Mouse (Mus musculus) hindbrain, embryonic 12.5 days (tissue): ENCODE data around the gene Alk. TPM values are rescaled to one million over a fixed set of nuclear protein-coding genes. Genes with fewer than 3 reads are reported as not detected.

Experiments
- ATAC-seq: fragments of 200-750 bp; cut with Nextera tagmentation; 2 replicates; pipeline ENCODE4 v1.8.0; 2017; ENCODE audit warnings: moderate TSS enrichment; ENCODE audit not compliant: low FRiP score
- H3K27ac ChIP-seq: fragments of 300-500 bp; sonication (generic); 2 replicates; pipeline ENCODE4 v1.5.1; 2016; ENCODE audit warnings: mild to moderate bottlenecking
- H3K27me3 ChIP-seq: fragments of 300-500 bp; sonication (generic); 2 replicates; pipeline ENCODE4 v1.6.1; 2016; ENCODE audit warnings: mild to moderate bottlenecking
- H3K36me3 ChIP-seq: fragments of 300-500 bp; sonication (generic); 2 replicates; pipeline ENCODE4 v1.6.1; 2016; ENCODE audit warnings: mild to moderate bottlenecking
- H3K4me1 ChIP-seq: fragments of 300-500 bp; sonication (generic); 2 replicates; pipeline ENCODE4 v1.6.1; 2016
- H3K4me2 ChIP-seq: fragments of 300-500 bp; sonication (generic); replicated peaks from 2 replicates; pipeline ENCODE4 v1.6.1; 2016; ENCODE audit warnings: mild to moderate bottlenecking
- H3K4me3 ChIP-seq: fragments of 300-500 bp; sonication (generic); 2 replicates; pipeline ENCODE4 v1.5.1; 2016; ENCODE audit warnings: mild to moderate bottlenecking
- H3K9ac ChIP-seq: fragments of 300-500 bp; sonication (generic); 2 replicates; pipeline ENCODE4 v1.6.1; 2016; ENCODE audit warnings: mild to moderate bottlenecking, moderate library complexity
- H3K9me3 ChIP-seq: fragments of 300-500 bp; sonication (generic); replicated peaks from 2 replicates; pipeline ENCODE4 v1.6.1; 2016; ENCODE audit warnings: mild to moderate bottlenecking
- WGBS: fragments of 180-500 bp; shearing (Covaris S2); methylation state at CpG from one replicate; pipeline ENCODE4 v1.1.7; 2016; 5-methylcytosine and 5-hydroxymethylcytosine counted together
- polyA plus RNA-seq: library from polyadenylated mRNA; unstranded; fragments of >200 nt; fragmentation: Nextera tagmentation; extraction: Ambion mirVana; gene quantifications from 2 replicates; pipeline ENCODE4 v1.2.1, GENCODE M21; 2016

Alk gene
- polyA plus RNA-seq, 1 experiment from 2014 or later: 2.2 TPM

DNA sequence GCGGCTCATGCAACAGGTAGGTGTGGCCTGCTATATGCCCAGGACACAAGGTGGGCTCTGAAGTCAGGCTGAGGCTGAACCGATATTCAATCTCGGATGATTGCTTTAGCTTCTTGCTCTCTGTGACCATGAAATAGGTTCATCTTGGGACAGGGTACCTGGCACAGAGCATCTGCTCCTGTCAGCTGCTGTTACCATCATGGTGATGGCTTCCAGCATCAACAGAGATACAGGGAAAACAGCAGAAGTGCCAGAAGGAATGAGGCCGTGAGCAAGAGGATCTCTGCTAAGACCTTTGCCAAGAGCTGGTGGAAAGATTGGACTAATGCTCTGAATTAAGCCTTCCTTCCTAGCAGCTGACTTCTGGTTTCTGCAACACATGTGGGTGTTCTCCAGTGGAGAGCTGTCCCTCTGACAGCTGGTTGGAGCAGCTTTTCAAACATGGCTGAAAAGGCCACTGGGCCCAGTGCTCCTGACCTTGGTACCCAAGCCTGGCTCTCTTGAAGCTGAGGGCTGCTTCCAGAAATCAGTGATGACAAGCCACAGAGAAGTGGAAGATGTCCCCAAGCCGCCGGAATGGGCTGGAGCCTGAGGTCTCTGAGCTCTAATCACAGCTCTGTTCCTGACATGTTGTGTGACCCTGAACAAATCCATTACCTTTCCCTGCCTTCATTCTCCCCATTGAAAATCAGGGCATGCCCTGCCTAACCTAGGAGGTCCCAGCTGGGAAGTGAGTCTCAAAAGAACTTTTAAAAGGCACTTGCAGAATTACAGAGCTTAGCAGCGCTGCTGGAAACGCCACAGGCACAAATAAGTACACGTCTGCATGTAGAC, 615.5 kb downstream of the Alk start:
- Histone ChIP-seq H3K27ac (no peak overlapping the region), H3K9me3 (no peaks in the 10 kb centered on the region), H3K36me3 (no peaks in the 10 kb centered on the region), H3K9ac (no peak overlapping the region), H3K27me3 (no peaks in the 10 kb centered on the region; the same call in 1 of the 2 replicates), H3K4me2 (no peak overlapping the region), H3K4me3 (no peak overlapping the region), H3K4me1 (peaks cover 23% of the 10 kb centered on the region)
- ATAC-seq: no peak
- 53% methylated on average over 9 of the region's 9 CpGs for WGBS

- Histone ChIP-seq H3K9ac (no peak overlapping the region), H3K4me3 (no peak overlapping the region), H3K4me1 (peaks cover 23% of the 10 kb centered on the region), H3K36me3 (no peaks in the 10 kb centered on the region), H3K27ac (no peak overlapping the region), H3K9me3 (no peaks in the 10 kb centered on the region), H3K4me2 (no peak overlapping the region), H3K27me3 (no peaks in the 10 kb centered on the region; the same call in 1 of the 2 replicates)
- WGBS: 59% methylated on average over 8 of the region's 8 CpGs
- no peak for ATAC-seq
Observed at GRCm38 (mm10) chr17:71986998-71987397, 617.4 kb downstream of the Alk start.

- H3K27ac ChIP-seq: peak overlapping the region; percentile 40; the same call in 1 of the 2 replicates
- H3K36me3 ChIP-seq: no peaks in the 10 kb centered on the region
- H3K9me3 ChIP-seq: no peaks in the 10 kb centered on the region
- H3K27me3 ChIP-seq: no peaks in the 10 kb centered on the region; the same call in 1 of the 2 replicates
- WGBS: 57% methylated on average over 9 of the region's 9 CpGs
- H3K4me3 ChIP-seq: no peak overlapping the region
- ATAC-seq: peak; percentile 36; the same call in 1 of the 2 replicates
- peaks cover 26% of the 10 kb centered on the region for H3K4me1 ChIP-seq
- no peak overlapping the region for H3K9ac ChIP-seq
- no peak overlapping the region for H3K4me2 ChIP-seq
Observed at GRCm38 (mm10) chr17:71986456-71986855, 618.0 kb downstream of the Alk start.

- Histone ChIP-seq H3K27ac (peak overlapping the region; percentile 79), H3K27me3 (no peaks in the 10 kb centered on the region), H3K4me2 (no peak overlapping the region), H3K4me1 (peaks cover 18% of the 10 kb centered on the region), H3K9ac (no peak overlapping the region), H3K9me3 (no peaks in the 10 kb centered on the region), H3K36me3 (no peaks in the 10 kb centered on the region), H3K4me3 (no peak overlapping the region)
- WGBS: 38% methylated on average over 4 of the region's 4 CpGs
- peak; percentile 66 for ATAC-seq
Observed at GRCm38 (mm10) chr17:71981177-71981576, 623.2 kb downstream of the Alk start.

DNA sequence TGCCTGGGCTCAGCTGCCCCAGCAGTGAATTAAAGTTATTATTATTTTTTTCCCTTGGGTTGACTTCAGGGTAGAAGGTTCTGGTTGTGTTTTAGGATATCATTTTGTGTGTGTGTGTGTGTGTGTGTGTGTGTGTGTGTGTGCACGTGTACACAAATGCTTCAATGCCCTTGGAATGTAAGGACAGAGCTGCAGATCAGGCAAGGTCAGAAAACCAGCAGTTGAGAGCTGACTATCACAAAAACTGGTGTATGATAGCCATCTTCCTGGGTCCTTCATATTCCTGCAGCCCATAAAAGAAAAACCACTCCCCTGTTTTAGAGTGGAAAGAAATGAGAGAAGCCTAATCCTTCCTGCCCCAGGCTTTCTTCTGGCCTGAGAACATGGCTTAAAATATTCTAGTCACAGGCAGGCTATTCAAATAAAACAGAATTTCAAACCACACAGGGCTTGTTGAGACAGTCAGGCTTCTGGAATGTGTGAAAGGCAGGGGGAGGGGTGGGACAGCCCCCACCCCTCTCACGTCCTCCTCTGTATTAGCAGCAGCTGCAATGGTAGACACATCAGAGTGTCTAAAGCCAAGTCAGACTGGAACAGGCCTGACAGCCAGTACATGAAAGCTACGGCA, 623.8 kb downstream of the Alk start:
- no peak overlapping the region for H3K9ac ChIP-seq
- 17% methylated on average over 3 of the region's 3 CpGs for WGBS

DNA sequence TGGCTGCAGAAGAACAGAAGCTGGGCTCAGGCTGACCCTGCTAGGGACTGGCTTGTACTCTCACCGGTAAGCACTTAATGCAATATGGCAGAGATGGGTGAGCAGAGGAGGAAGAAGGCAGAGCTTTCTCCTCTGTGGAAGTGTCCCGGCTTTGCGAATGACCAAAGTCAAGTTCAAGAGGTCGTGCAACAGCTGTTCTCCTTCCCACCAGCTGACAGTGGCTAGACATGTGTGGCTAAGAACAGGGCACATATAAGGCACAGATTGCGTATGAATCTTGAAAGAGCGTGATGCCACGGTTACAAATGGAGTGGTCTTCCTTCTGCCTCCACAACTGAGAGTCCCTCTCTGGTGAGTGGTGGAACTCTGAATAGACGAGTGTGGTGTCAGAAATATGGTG, 625.3 kb downstream of the Alk start:
- no peaks in the 10 kb centered on the region for H3K27me3 ChIP-seq
- 85% methylated on average over 8 of the region's 8 CpGs for WGBS
- no peak overlapping the region for H3K9ac ChIP-seq
- H3K27ac ChIP-seq: no peak overlapping the region
- no peaks in the 10 kb centered on the region for H3K9me3 ChIP-seq
- no peak overlapping the region for H3K4me2 ChIP-seq
- no peaks in the 10 kb centered on the region for H3K36me3 ChIP-seq
- H3K4me1 ChIP-seq: peaks cover 17% of the 10 kb centered on the region
- ATAC-seq: no peak
- no peak overlapping the region for H3K4me3 ChIP-seq

More for the DNA sequence above, 623.8 kb downstream of the Alk start:
- peaks cover 17% of the 10 kb centered on the region for H3K4me1 ChIP-seq
- no peak overlapping the region for H3K4me2 ChIP-seq
- H3K36me3 ChIP-seq: no peaks in the 10 kb centered on the region
- no peaks in the 10 kb centered on the region for H3K27me3 ChIP-seq
- ATAC-seq: peak; percentile 93
- no peaks in the 10 kb centered on the region for H3K9me3 ChIP-seq
- H3K4me3 ChIP-seq: no peak overlapping the region
- peak overlapping the region; percentile 79 for H3K27ac ChIP-seq

GRCm38 (mm10) chr17:71976661-71977060, 627.8 kb downstream of the Alk start:
- 70% methylated on average over 4 of the region's 4 CpGs for WGBS
- H3K36me3 ChIP-seq: no peaks in the 10 kb centered on the region
- H3K9ac ChIP-seq: no peak overlapping the region
- no peaks in the 10 kb centered on the region for H3K9me3 ChIP-seq
- peaks cover 16% of the 10 kb centered on the region for H3K4me1 ChIP-seq
- H3K4me2 ChIP-seq: no peak overlapping the region
- no peaks in the 10 kb centered on the region for H3K27me3 ChIP-seq
- ATAC-seq: no peak
- H3K27ac ChIP-seq: no peak overlapping the region
- H3K4me3 ChIP-seq: no peak overlapping the region

- whole genome bisulfite sequencing: 64% methylated on average over 7 of the region's 7 CpGs
- no peak overlapping the region for H3K9ac ChIP-seq
- no peaks in the 10 kb centered on the region for H3K27me3 ChIP-seq
- ATAC-seq: no peak
- no peaks in the 10 kb centered on the region for H3K36me3 ChIP-seq
- H3K27ac ChIP-seq: no peak overlapping the region
- no peaks in the 10 kb centered on the region for H3K4me1 ChIP-seq
- no peak overlapping the region for H3K4me2 ChIP-seq
- no peaks in the 10 kb centered on the region for H3K9me3 ChIP-seq
- no peak overlapping the region for H3K4me3 ChIP-seq
Observed at GRCm38 (mm10) chr17:71973704-71974103, 630.7 kb downstream of the Alk start.

DNA sequence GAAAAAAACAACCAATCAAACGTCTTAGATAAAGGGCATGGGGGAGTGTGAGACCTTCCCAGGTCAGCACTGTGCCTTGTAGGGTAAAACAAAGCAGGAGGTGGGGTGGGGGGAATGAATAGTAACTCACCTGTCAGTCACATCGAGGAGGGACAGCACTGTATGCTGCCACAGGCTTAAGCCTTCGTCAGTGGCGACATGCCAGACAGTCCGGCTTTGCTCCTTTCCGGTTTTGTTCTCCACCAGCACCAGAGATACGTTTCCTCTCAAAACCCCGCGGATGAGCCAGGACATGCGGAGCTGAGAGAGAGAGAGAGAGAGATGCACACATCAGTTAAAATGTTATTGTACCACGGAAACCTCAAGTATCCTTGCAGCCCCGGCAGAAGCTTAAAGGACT, 637.1 kb downstream of the Alk start:
- no peaks in the 10 kb centered on the region for H3K36me3 ChIP-seq
- 81% methylated on average over 12 of the region's 12 CpGs for WGBS
- ATAC-seq: no peak

DNA sequence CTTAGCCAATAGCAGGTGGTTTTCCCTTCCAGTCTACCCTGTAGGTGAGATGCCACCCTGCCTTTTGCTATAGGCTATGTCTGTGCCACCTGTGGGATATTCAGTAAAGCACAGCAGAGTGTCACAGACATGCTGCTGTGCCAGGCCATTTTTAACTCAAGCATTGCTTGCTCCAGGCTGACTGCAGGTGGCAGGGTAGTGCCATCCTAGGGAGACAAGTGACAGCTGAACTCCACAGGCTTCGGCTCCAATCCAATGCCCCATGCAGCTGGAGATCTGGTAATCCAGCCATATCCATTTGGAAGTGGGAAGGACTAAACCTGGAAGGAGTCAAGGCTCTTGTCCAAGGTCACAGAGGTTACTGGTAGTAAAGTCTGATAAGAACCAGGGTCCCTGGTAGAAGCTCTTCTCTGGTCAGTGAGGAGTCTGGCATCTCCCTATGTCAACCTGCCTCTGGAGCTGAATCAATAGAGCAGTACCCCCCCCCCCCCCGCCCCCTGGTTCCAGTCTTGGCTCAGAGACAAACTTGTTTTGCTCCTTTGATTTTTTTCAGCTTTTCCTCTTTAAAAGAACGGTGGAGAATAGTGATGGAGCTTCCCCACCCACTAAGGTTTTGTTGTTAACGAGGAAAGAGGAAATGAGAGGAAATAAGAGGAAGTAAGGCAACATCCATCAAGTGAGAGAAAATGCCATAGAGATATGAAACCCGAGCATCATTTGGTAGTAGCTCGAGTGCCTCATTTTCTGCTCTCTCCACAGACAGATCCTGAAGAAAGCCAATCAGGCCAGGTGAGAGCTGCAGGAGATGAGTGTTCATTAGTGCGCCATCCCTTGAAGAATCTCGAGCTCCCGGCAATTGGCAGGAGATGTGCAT, 638.5 kb downstream of the Alk start:
- WGBS: 81% methylated on average over 9 of the region's 9 CpGs
- Histone ChIP-seq H3K9me3 (no peaks in the 10 kb centered on the region), H3K4me3 (no peak overlapping the region), H3K9ac (no peak overlapping the region), H3K27me3 (0 out of 2 replicates have a peak, but pooled peaks cover 8% of the 10 kb centered on the region), H3K36me3 (no peaks in the 10 kb centered on the region), H3K27ac (no peak overlapping the region), H3K4me1 (peaks cover 10% of the 10 kb centered on the region; the same call in 1 of the 2 replicates), H3K4me2 (no peak overlapping the region)
- no peak; the same call in 1 of the 2 replicates for ATAC-seq

More for the DNA sequence above, 637.1 kb downstream of the Alk start:
- peaks cover 9% of the 10 kb centered on the region; the same call in 1 of the 2 replicates for H3K4me1 ChIP-seq
- no peaks in the 10 kb centered on the region for H3K9me3 ChIP-seq
- H3K4me3 ChIP-seq: no peak overlapping the region
- 0 out of 2 replicates have a peak, but pooled peaks cover 8% of the 10 kb centered on the region for H3K27me3 ChIP-seq
- H3K4me2 ChIP-seq: no peak overlapping the region
- no peak overlapping the region for H3K9ac ChIP-seq
- H3K27ac ChIP-seq: no peak overlapping the region

GRCm38 (mm10) chr17:71964610-71965009, 639.8 kb downstream of the Alk start:
- no peaks in the 10 kb centered on the region for H3K9me3 ChIP-seq
- H3K27me3 ChIP-seq: 0 out of 2 replicates have a peak, but pooled peaks cover 8% of the 10 kb centered on the region
- H3K36me3 ChIP-seq: no peaks in the 10 kb centered on the region
- peaks cover 10% of the 10 kb centered on the region; the same call in 1 of the 2 replicates for H3K4me1 ChIP-seq
- H3K27ac ChIP-seq: no peak overlapping the region
- H3K4me3 ChIP-seq: no peak overlapping the region
- ATAC-seq: no peak
- WGBS: 67% methylated on average over 11 of the region's 11 CpGs
- no peak overlapping the region for H3K9ac ChIP-seq
- H3K4me2 ChIP-seq: no peak overlapping the region

DNA sequence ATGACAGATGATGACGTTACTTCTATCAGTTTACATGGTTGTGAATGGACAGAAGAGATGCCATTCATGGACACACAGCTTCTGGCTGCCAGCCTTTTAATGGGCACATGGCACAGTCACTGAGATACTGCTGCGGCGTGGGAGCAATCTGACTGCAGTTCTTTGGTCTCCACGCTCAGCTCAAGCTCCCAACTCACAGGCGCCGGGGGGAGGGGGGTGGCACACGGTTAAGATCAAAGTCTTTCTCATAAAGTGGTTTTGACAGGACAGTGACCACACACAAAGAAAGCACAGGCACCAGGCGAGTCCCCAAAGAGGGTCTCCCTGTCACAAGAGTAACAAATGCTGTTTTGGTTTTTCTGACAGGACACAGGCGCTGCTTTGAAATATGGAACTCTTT, 641.7 kb downstream of the Alk start:
- no peak overlapping the region for H3K27ac ChIP-seq
- 40% methylated on average over 9 of the region's 9 CpGs for WGBS
- H3K9ac ChIP-seq: no peak overlapping the region
- 0 out of 2 replicates have a peak, but pooled peaks cover 8% of the 10 kb centered on the region for H3K27me3 ChIP-seq
- H3K36me3 ChIP-seq: no peaks in the 10 kb centered on the region
- peaks cover 10% of the 10 kb centered on the region; the same call in 1 of the 2 replicates for H3K4me1 ChIP-seq
- ATAC-seq: no peak
- H3K4me2 ChIP-seq: no peak overlapping the region
- no peaks in the 10 kb centered on the region for H3K9me3 ChIP-seq
- H3K4me3 ChIP-seq: no peak overlapping the region
